Mouse (Mus musculus): Measurements from ENCODE around the gene Mapk12. TPM values are rescaled to one million over a fixed set of nuclear protein-coding genes. Genes with fewer than 3 reads are reported as not detected.

Gene Mapk12
- total RNA-seq, 1 experiment: 8.1 TPM

DNA sequence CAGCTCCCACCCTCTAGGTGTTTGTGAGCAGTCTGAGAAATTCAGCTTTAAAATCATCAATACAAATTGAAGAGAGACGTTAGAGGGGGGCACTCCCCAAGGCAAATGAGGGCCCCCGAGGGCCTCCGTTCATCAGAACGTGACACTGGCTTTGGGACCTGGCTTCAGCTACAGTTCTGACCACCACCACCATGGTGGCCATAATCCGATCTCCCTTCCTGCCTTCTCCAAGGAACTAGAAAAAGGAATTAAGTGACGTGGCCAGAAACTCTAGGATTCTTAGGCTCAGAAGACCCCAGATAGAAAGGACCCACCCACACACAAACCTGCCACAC, 39.1 kb upstream of the Mapk12 start:
- H3K27ac ChIP-seq (ENCODE audit: insufficient read depth, low read depth, low read length, poor library complexity, severe bottlenecking): no peak overlapping the region
- peaks cover 8 to 64% of the 10 kb centered on the region in 2 experiments for H3K4me1 ChIP-seq (ENCODE audit: control insufficient read depth in 2 of 2, insufficient read depth in 2 of 2, low read length in 2 of 2, poor library complexity in 1 of 2)

DNA sequence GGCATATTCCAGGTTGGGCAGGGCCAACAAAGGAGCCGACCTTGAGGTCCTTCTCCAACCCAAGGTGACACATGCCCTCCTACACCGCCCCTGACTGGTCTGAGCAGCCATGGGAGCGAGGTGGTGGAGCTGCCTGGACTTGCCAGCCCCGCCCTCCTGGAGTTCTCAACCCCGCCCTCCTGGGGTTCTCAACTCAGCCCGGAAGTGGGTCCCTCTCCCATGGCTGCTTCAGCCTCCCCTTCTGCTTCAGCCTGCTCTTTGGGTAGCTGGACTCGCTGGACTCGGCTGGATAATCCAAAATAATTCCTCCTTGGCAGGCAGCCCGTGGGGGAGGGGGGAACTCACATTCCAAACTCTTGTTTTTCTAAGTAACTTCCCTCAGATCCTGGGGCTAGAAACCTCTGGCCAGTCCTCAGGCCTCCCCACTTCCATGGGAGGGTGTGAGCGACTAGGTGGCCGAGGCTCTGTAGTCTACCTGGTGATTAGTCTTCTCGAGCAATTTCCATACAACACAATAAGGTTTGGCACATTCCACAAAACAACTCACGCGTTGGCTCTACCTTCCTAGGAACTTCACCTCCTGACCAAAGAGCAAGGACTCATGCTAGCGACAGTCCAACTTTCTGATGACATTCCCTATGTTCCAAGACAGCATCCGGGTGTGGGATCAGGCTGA, 38.6 kb upstream of the Mapk12 start:
- DNase-seq (ENCODE audit: low read depth, low spot score): peak; percentile 77
- no peaks in the 10 kb centered on the region for H3K9me3 ChIP-seq (ENCODE audit: control insufficient read depth, insufficient read depth, low read depth, low read length)
- H3K4me3 ChIP-seq (ENCODE audit: insufficient read depth in 1 of 2, low read depth in 1 of 2, low read length in 2 of 2, poor library complexity in 1 of 2, severe bottlenecking in 1 of 2): peak overlapping the region; percentile 79 to 81
- TF ChIP-seq ZC3H11A (IDR thresholded peaks at IDR 0.05; ENCODE audit: borderline replicate concordance, low read depth, low read length): no peak
- no peak for TF ChIP-seq ZNF384 (IDR thresholded peaks at IDR 0.05; ENCODE audit: low read depth, low read length)
- H3K9ac ChIP-seq (ENCODE audit: insufficient read depth, low read depth, low read length, poor library complexity, severe bottlenecking): peak overlapping the region; percentile 80; the same call in 1 of the 2 replicates
- H3K36me3 ChIP-seq (ENCODE audit: control insufficient read depth, insufficient read depth, low read length, poor library complexity, severe bottlenecking): no peaks in the 10 kb centered on the region
- peak overlapping the region; percentile 61 for H3K27ac ChIP-seq (ENCODE audit: insufficient read depth, low read depth, low read length, poor library complexity, severe bottlenecking)
- in situ Hi-C loops (cut with MboI; ENCODE audit: low sequenced_read_pairs in 2 of 2, unreplicated experiment in 2 of 2): no loop called here
- H3K4me1 ChIP-seq (ENCODE audit: control insufficient read depth in 2 of 2, insufficient read depth in 2 of 2, low read length in 2 of 2, poor library complexity in 1 of 2): peaks cover 8 to 65% of the 10 kb centered on the region in 2 experiments

More for the DNA sequence above, 39.1 kb upstream of the Mapk12 start:
- in situ Hi-C loops (cut with MboI; ENCODE audit: low sequenced_read_pairs in 2 of 2, unreplicated experiment in 2 of 2): no loop called here
- H3K36me3 ChIP-seq (ENCODE audit: control insufficient read depth, insufficient read depth, low read length, poor library complexity, severe bottlenecking): no peaks in the 10 kb centered on the region
- H3K9ac ChIP-seq (ENCODE audit: insufficient read depth, low read depth, low read length, poor library complexity, severe bottlenecking): peak overlapping the region; percentile 80; the same call in 1 of the 2 replicates
- H3K4me3 ChIP-seq (ENCODE audit: insufficient read depth in 1 of 2, low read depth in 1 of 2, low read length in 2 of 2, poor library complexity in 1 of 2, severe bottlenecking in 1 of 2): peak overlapping the region; percentile 79 to 81
- TF ChIP-seq ZNF384 (IDR thresholded peaks at IDR 0.05; ENCODE audit: low read depth, low read length) (no peak), CHD2 (IDR thresholded peaks at IDR 0.05; ENCODE audit: low read depth, low read length) (no peak), HCFC1 (IDR thresholded peaks at IDR 0.05; ENCODE audit: borderline replicate concordance, insufficient read depth, low read length) (no peak), ZC3H11A (IDR thresholded peaks at IDR 0.05; ENCODE audit: borderline replicate concordance, low read depth, low read length) (no peak), MAFK (IDR thresholded peaks at IDR 0.05; ENCODE audit: insufficient read depth, low read depth, low read length) (no peak)
- DNase-seq (ENCODE audit: low read depth, low spot score): no peak
- H3K9me3 ChIP-seq (ENCODE audit: control insufficient read depth, insufficient read depth, low read depth, low read length): no peaks in the 10 kb centered on the region

DNA sequence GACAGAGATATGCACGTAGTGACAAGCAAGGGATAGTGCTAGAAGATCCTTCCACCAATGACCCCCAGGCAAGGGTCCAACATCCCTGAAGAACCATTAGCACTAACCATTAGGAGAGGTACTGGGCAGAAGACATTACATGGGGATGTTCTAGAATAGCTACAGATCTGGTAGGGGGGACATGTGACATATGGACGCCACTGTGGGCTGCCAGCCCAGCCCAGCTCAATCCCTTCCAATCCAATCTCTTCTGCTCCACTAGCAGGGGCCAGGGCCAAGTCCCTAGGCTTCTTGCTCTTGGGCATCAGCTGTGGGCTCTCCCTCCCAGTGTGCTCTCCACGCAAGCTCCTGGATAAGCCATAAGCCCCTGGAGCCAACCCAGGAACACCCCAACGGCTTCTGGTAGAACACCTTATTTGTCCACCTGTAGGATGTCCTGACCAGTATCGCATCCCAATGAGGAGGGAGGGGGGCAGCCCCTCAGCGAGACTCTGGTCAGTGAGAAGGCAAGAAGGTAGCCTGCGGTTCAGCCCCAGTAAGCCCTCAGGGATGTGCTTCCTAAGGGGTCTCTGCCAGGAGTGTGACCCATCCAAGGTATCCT, 37.9 kb upstream of the Mapk12 start:
- H3K4me1 ChIP-seq (ENCODE audit: control insufficient read depth in 2 of 2, insufficient read depth in 2 of 2, low read length in 2 of 2, poor library complexity in 1 of 2): peaks cover 8 to 65% of the 10 kb centered on the region in 2 experiments

DNA sequence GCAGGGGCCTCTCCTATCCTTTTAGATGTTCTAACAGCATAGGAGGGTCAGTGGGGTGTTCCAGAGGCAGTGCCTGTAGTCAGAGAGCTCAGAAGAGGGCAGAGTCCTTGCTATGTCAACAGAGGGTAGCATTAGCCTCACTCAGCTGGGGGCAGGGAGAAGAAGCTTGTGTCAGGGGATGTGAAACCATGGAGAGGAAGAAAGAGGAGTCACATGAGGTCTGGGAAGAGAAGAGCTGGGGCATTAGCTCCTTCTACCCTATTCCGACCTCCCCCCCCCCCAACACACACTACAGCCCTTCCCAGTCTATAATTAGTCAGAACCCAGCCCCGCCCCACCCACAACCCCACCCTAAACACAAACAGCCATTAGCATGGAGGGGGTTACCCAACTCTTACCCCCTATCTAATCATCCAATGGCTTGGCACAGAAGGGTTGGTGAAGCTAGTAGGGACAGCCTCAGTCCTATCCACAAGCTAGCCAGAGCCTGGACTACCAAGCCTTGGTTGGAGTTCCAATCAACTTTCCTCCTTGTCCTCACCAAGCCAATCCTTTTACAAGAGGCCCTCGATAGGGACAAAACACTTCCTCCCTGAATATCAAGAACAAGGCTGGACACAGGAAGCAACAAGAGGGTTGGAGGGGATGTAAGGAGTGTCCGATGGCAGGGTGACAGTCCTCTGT, 37.2 kb upstream of the Mapk12 start:
- in situ Hi-C loops (cut with MboI; ENCODE audit: low sequenced_read_pairs in 2 of 2, unreplicated experiment in 2 of 2): no loop called here
- H3K4me3 ChIP-seq (ENCODE audit: insufficient read depth in 1 of 2, low read depth in 1 of 2, low read length in 2 of 2, poor library complexity in 1 of 2, severe bottlenecking in 1 of 2): peak overlapping the region in 1 of 2 experiments; percentile 17; a peak in 1 of 4 replicates
- TF ChIP-seq ZNF384 (IDR thresholded peaks at IDR 0.05; ENCODE audit: low read depth, low read length) (no peak), HCFC1 (IDR thresholded peaks at IDR 0.05; ENCODE audit: borderline replicate concordance, insufficient read depth, low read length) (no peak), ZC3H11A (IDR thresholded peaks at IDR 0.05; ENCODE audit: borderline replicate concordance, low read depth, low read length) (no peak), MAFK (IDR thresholded peaks at IDR 0.05; ENCODE audit: insufficient read depth, low read depth, low read length) (no peak), CHD2 (IDR thresholded peaks at IDR 0.05; ENCODE audit: low read depth, low read length) (no peak)
- H3K4me1 ChIP-seq (ENCODE audit: control insufficient read depth in 2 of 2, insufficient read depth in 2 of 2, low read length in 2 of 2, poor library complexity in 1 of 2): peaks cover 8 to 60% of the 10 kb centered on the region in 2 experiments
- peak overlapping the region; percentile 17; the same call in 1 of the 2 replicates for H3K27ac ChIP-seq (ENCODE audit: insufficient read depth, low read depth, low read length, poor library complexity, severe bottlenecking)
- no peaks in the 10 kb centered on the region for H3K36me3 ChIP-seq (ENCODE audit: control insufficient read depth, insufficient read depth, low read length, poor library complexity, severe bottlenecking)
- H3K9ac ChIP-seq (ENCODE audit: insufficient read depth, low read depth, low read length, poor library complexity, severe bottlenecking): no peak overlapping the region; the same call in 1 of the 2 replicates
- no peaks in the 10 kb centered on the region for H3K9me3 ChIP-seq (ENCODE audit: control insufficient read depth, insufficient read depth, low read depth, low read length)
- DNase-seq (ENCODE audit: low read depth, low spot score): no peak

More for the DNA sequence above, 37.9 kb upstream of the Mapk12 start:
- H3K27ac ChIP-seq (ENCODE audit: insufficient read depth, low read depth, low read length, poor library complexity, severe bottlenecking): peak overlapping the region; percentile 61
- in situ Hi-C loops (cut with MboI; ENCODE audit: low sequenced_read_pairs in 2 of 2, unreplicated experiment in 2 of 2): no loop called here
- TF ChIP-seq CHD2 (IDR thresholded peaks at IDR 0.05; ENCODE audit: low read depth, low read length) (no peak), HCFC1 (IDR thresholded peaks at IDR 0.05; ENCODE audit: borderline replicate concordance, insufficient read depth, low read length) (no peak), ZNF384 (IDR thresholded peaks at IDR 0.05; ENCODE audit: low read depth, low read length) (no peak), ZC3H11A (IDR thresholded peaks at IDR 0.05; ENCODE audit: borderline replicate concordance, low read depth, low read length) (no peak), MAFK (IDR thresholded peaks at IDR 0.05; ENCODE audit: insufficient read depth, low read depth, low read length) (no peak)
- H3K9me3 ChIP-seq (ENCODE audit: control insufficient read depth, insufficient read depth, low read depth, low read length): no peaks in the 10 kb centered on the region
- H3K9ac ChIP-seq (ENCODE audit: insufficient read depth, low read depth, low read length, poor library complexity, severe bottlenecking): peak overlapping the region; percentile 44; the same call in 1 of the 2 replicates
- no peak for DNase-seq (ENCODE audit: low read depth, low spot score)
- peak overlapping the region; percentile 52 to 81 for H3K4me3 ChIP-seq (ENCODE audit: insufficient read depth in 1 of 2, low read depth in 1 of 2, low read length in 2 of 2, poor library complexity in 1 of 2, severe bottlenecking in 1 of 2)
- no peaks in the 10 kb centered on the region for H3K36me3 ChIP-seq (ENCODE audit: control insufficient read depth, insufficient read depth, low read length, poor library complexity, severe bottlenecking)
